Mouse (Mus musculus) E14TG2a.4 (cell line): Measurements from ENCODE around the gene Ppp1r1b.
A peak's percentile ranks its signal among the peaks of the same experiment; 100 is the strongest.

Source experiments
- H3K27me3 ChIP-seq: 2 replicates; pipeline ENCODE4 v1.6.1; 2014; ENCODE audit warnings: low read length, control low read depth; ENCODE audit not compliant: insufficient read depth
- H3K36me3 ChIP-seq: 2 replicates; pipeline ENCODE4 v1.6.1; 2014; ENCODE audit warnings: low read length, control low read depth; ENCODE audit not compliant: insufficient read depth
- H3K4me1 ChIP-seq: replicated peaks from 2 replicates; pipeline ENCODE4 v1.6.1; 2014; ENCODE audit warnings: low read depth, low read length, control low read depth
- H3K4me3 ChIP-seq: replicated peaks from 2 replicates; pipeline ENCODE4 v1.5.1; 2014; ENCODE audit warnings: mild to moderate bottlenecking, low read length
- H3K9me3 ChIP-seq: 2 replicates; pipeline ENCODE4 v1.6.1; 2014; ENCODE audit warnings: low read length, control low read depth
- CTCF ChIP-seq: conservative IDR thresholded peaks from 2 replicates; pipeline ENCODE4 v1.5.1; 2014; ENCODE audit warnings: low read length
- NANOG ChIP-seq: IDR thresholded peaks from 2 replicates; pipeline ENCODE4 v1.6.1; 2014; ENCODE audit warnings: borderline replicate concordance, low read length, mixed read lengths
- POU5F1 ChIP-seq: IDR thresholded peaks from 2 replicates; pipeline ENCODE4 v1.6.1; 2014; ENCODE audit warnings: low read length, borderline replicate concordance

Gene Ppp1r1b

DNA sequence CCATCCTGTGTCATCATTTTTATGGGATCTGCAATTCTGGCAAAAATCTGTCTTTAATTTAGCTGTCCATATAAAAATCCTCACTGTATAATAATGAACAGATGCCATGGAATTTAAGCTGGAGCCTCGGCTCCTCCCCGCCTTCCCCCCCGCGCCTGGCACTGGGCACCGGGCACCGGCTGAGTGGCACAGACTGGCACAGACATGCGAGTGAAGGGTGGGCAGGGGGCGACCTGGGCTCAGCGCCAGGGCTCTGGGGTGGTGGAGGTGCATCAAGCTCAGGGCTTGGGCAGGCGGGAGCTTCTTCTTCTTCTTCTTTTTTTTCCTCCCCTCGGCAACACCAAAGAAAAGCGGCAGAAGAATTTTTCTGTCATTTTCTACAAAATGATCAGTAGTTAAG, 27.8 kb upstream of the Ppp1r1b start:
- no peak for TF ChIP-seq POU5F1
- TF ChIP-seq NANOG: no peak
- TF ChIP-seq CTCF: no peak
- H3K4me3 ChIP-seq: peak overlapping the region; percentile 46; the same call in 1 of the 2 replicates
- no peaks in the 10 kb centered on the region for H3K9me3 ChIP-seq
- no peaks in the 10 kb centered on the region for H3K36me3 ChIP-seq
- H3K27me3 ChIP-seq: peaks cover 100% of the 10 kb centered on the region
- peaks cover 47% of the 10 kb centered on the region for H3K4me1 ChIP-seq

DNA sequence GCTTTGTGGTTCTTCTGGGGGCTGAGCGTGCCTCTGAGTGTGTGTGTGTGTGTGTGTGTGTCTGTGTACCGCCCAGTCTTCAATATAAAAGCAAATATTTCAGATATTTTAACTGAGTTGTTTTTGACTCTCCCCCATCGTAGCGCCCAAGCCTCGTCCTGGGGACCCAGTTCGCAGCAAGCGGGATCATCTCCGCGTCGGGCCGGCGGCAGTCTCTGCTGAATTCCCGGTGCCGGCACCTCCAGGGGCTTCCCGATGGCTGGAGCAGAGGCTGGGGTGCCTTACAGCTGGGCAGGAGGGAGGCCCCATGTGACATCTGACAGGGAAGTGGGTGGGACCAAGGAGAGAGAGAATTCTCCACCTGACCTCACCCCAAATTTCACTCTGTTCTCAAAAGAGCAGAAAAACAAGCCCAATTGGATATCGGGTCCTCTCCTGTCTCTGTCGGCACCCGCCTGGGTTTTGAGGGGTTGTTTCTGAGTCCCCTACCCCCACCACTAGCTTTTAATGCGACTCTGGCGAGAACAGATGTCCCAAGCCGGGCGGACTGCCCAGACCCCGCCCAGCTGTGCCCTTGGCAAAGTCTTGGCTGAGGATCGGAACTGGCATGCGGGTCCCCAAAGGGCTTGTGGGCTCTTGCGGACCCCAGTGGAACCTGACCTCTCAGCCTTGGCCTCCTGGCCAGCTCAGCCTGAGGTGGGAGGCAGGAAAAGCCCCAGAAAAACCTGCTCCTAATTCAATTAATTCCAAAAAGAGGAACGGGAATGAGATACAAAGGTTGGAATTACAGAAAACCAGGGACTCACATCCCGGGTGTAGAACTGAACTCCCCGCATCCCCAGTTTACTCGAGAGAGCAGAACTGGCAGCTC, 27.2 kb upstream of the Ppp1r1b start:
- Histone ChIP-seq H3K36me3 (no peaks in the 10 kb centered on the region), H3K4me1 (peaks cover 50% of the 10 kb centered on the region), H3K27me3 (peaks cover 100% of the 10 kb centered on the region), H3K4me3 (peak overlapping the region; percentile 46), H3K9me3 (no peaks in the 10 kb centered on the region)
- no peak for TF ChIP-seq CTCF

GRCm38 (mm10) chr11:98321677-98322003, 26.6 kb upstream of the Ppp1r1b start:
- Histone ChIP-seq H3K36me3 (no peaks in the 10 kb centered on the region), H3K4me1 (peaks cover 53% of the 10 kb centered on the region), H3K4me3 (no peak overlapping the region), H3K9me3 (no peaks in the 10 kb centered on the region), H3K27me3 (peaks cover 100% of the 10 kb centered on the region)
- TF ChIP-seq CTCF (no peak), POU5F1 (no peak), NANOG (no peak)

GRCm38 (mm10) chr11:98322159-98322558, 26.0 kb upstream of the Ppp1r1b start:
- H3K9me3 ChIP-seq: no peaks in the 10 kb centered on the region
- peaks cover 58% of the 10 kb centered on the region for H3K4me1 ChIP-seq
- H3K27me3 ChIP-seq: peaks cover 100% of the 10 kb centered on the region
- TF ChIP-seq CTCF: no peak
- no peak for TF ChIP-seq POU5F1
- TF ChIP-seq NANOG: no peak
- H3K36me3 ChIP-seq: no peaks in the 10 kb centered on the region
- no peak overlapping the region for H3K4me3 ChIP-seq

DNA sequence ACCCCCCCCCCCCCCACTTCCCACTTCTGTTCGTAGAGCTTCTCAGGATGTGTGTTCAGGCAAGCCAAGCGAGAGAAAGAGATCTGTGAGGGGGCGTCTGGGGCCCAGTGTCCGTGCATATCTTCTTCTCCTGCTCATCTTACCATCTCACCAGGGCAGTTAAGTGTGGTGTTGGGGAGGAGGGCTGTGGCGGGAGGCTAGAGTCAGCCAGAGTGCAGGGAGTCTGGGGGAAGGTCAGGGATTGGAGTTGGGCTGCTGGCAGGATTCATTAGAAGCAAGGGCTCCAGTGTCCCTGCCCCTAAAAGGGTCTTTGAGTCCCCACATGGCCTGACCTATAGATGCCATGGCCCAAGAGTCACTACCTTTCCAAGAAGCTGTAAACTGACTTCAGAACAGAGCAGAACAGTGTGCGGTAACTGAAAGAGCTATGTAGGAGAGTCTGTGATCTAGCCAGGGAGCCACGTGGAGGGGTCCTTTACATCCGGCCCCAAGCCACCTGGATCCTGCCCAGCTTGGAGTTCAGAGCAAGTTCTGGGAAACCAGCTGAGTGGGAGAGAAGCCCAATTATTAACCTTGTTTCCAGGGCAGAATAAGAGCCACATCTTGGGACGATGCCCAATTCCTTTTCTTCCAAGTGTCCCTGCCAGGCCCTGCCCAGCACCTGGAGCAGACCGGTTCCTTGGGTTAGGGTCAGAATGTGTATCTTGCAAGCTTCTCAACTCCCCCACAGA, 24.9 kb upstream of the Ppp1r1b start:
- Histone ChIP-seq H3K4me1 (peaks cover 63% of the 10 kb centered on the region), H3K36me3 (no peaks in the 10 kb centered on the region), H3K27me3 (peaks cover 100% of the 10 kb centered on the region), H3K9me3 (no peaks in the 10 kb centered on the region), H3K4me3 (no peak overlapping the region)
- TF ChIP-seq POU5F1 (no peak), CTCF (no peak), NANOG (no peak)

- TF ChIP-seq NANOG: peak; percentile 52; the same call in 1 of the 2 replicates
- no peak for TF ChIP-seq POU5F1
- no peak for TF ChIP-seq CTCF
- H3K27me3 ChIP-seq: peaks cover 100% of the 10 kb centered on the region
- no peaks in the 10 kb centered on the region for H3K36me3 ChIP-seq
- no peak overlapping the region for H3K4me3 ChIP-seq
- H3K9me3 ChIP-seq: no peaks in the 10 kb centered on the region
- peaks cover 58% of the 10 kb centered on the region for H3K4me1 ChIP-seq
These were observed 24.3 kb upstream of the Ppp1r1b start for GRCm38 (mm10) chr11:98323933-98324332.

- no peak for TF ChIP-seq POU5F1
- no peak for TF ChIP-seq CTCF
- TF ChIP-seq NANOG: no peak
- Histone ChIP-seq H3K27me3 (peaks cover 100% of the 10 kb centered on the region), H3K4me3 (no peak overlapping the region)
These were observed 22.9 kb upstream of the Ppp1r1b start for GRCm38 (mm10) chr11:98325191-98325820.

GRCm38 (mm10) chr11:98325821-98326218, 22.4 kb upstream of the Ppp1r1b start:
- peaks cover 61% of the 10 kb centered on the region for H3K4me1 ChIP-seq
- no peaks in the 10 kb centered on the region for H3K9me3 ChIP-seq
- no peak overlapping the region for H3K4me3 ChIP-seq
- peaks cover 100% of the 10 kb centered on the region for H3K27me3 ChIP-seq
- H3K36me3 ChIP-seq: no peaks in the 10 kb centered on the region
- TF ChIP-seq NANOG: no peak
- TF ChIP-seq POU5F1: no peak
- TF ChIP-seq CTCF: no peak

More at GRCm38 (mm10) chr11:98325191-98325820, 22.9 kb upstream of the Ppp1r1b start:
- H3K36me3 ChIP-seq: no peaks in the 10 kb centered on the region
- no peaks in the 10 kb centered on the region for H3K9me3 ChIP-seq
- H3K4me1 ChIP-seq: peaks cover 62% of the 10 kb centered on the region
